ENCODE assay signal across 8 mouse cellular contexts in genomic region chr16:21881181-21881580, GRCm38 (mm10).
A peak's percentile ranks its signal among the peaks of the same experiment; 100 is the strongest.
DNase-seq lines count a peak whose midpoint lies in the region; ATAC-seq lines count a peak whose summit lies in the region.

No protein-coding gene starts in this region.

- peak; percentile 67; the same call in 1 of the 2 replicates for ATAC-seq in forebrain, embryonic 12.5 days (ENCODE audit: low FRiP score)
- no peak for ATAC-seq in forebrain, embryonic 11.5 days (replicated peaks; ENCODE audit: low FRiP score)
- peak; percentile 27; the same call in 1 of the 2 replicates for ATAC-seq in neural tube, embryonic 11.5 days (ENCODE audit: insufficient read depth, low FRiP score, low TSS enrichment)
- peak; percentile 77 for ATAC-seq in hindbrain, embryonic 16.5 days
- peak; percentile 40 for ATAC-seq in neural tube, embryonic 15.5 days (ENCODE audit: low FRiP score)

- H3K36me3 ChIP-seq in forebrain, embryonic 12.5 days (replicated peaks): no peaks in the 10 kb centered on the region
- no peaks in the 10 kb centered on the region for H3K36me3 ChIP-seq in forebrain, embryonic 11.5 days (ENCODE audit: control insufficient read depth, insufficient read depth, low read length)
- H3K36me3 ChIP-seq in neural tube, embryonic 11.5 days (ENCODE audit: control insufficient read depth, insufficient read depth, low read length): no peaks in the 10 kb centered on the region
- H3K36me3 ChIP-seq in hindbrain, embryonic 16.5 days (ENCODE audit: control insufficient read depth, insufficient read depth, low read length): no peaks in the 10 kb centered on the region
- no peaks in the 10 kb centered on the region for H3K36me3 ChIP-seq in neural tube, embryonic 15.5 days

- no peak overlapping the region for H3K4me2 ChIP-seq in forebrain, embryonic 12.5 days
- no peak overlapping the region for H3K4me2 ChIP-seq in forebrain, embryonic 11.5 days (ENCODE audit: low read depth, low read length, severe bottlenecking)
- H3K4me2 ChIP-seq in neural tube, embryonic 11.5 days (ENCODE audit: low read depth): no peak overlapping the region
- H3K4me2 ChIP-seq in hindbrain, embryonic 16.5 days (ENCODE audit: low read length): no peak overlapping the region
- H3K4me2 ChIP-seq in neural tube, embryonic 15.5 days: peak overlapping the region; percentile 15; the same call in 1 of the 2 replicates

- WGBS in forebrain, embryonic 12.5 days: 37% methylated on average over 6 of the region's 6 CpGs
- 53% methylated on average over 6 of the region's 6 CpGs for WGBS in forebrain, embryonic 11.5 days
- WGBS in neural tube, embryonic 11.5 days: 67% methylated on average over 6 of the region's 6 CpGs
- WGBS in hindbrain, embryonic 16.5 days: 13% methylated on average over 6 of the region's 6 CpGs
- WGBS in neural tube, embryonic 15.5 days: 20% methylated on average over 6 of the region's 6 CpGs

- no peaks in the 10 kb centered on the region for H3K27me3 ChIP-seq in forebrain, embryonic 12.5 days
- no peaks in the 10 kb centered on the region for H3K27me3 ChIP-seq in forebrain, embryonic 11.5 days (ENCODE audit: control insufficient read depth, insufficient read depth, low read length)
- H3K27me3 ChIP-seq in neural tube, embryonic 11.5 days (ENCODE audit: control insufficient read depth, insufficient read depth, low read length): no peaks in the 10 kb centered on the region
- no peaks in the 10 kb centered on the region for H3K27me3 ChIP-seq in hindbrain, embryonic 16.5 days (replicated peaks; ENCODE audit: control insufficient read depth, insufficient read depth, low read length)
- H3K27me3 ChIP-seq in neural tube, embryonic 15.5 days (replicated peaks): no peaks in the 10 kb centered on the region

- peak overlapping the region; percentile 84 for H3K27ac ChIP-seq in forebrain, embryonic 12.5 days
- no peak overlapping the region for H3K27ac ChIP-seq in forebrain, embryonic 11.5 days (ENCODE audit: low read depth, low read length)
- no peak overlapping the region for H3K27ac ChIP-seq in neural tube, embryonic 11.5 days (ENCODE audit: low read depth, low read length)
- peak overlapping the region; percentile 24 for H3K27ac ChIP-seq in hindbrain, embryonic 16.5 days (ENCODE audit: low read depth, low read length)
- H3K27ac ChIP-seq in neural tube, embryonic 15.5 days (replicated peaks): peak overlapping the region; percentile 80

- no peak for DNase-seq in forebrain, embryonic 11.5 days (ENCODE audit: low spot score)
- DNase-seq in neural tube, embryonic 11.5 days (ENCODE audit: low spot score): no peak
- DNase-seq in neural tube, embryonic 10.5 days (ENCODE audit: extremely low spot score, low spot score): no peak
- DNase-seq in gastrocnemius, adult 18-20 months (ENCODE audit: low spot score): no peak
- no peak for DNase-seq in testis, postnatal 14 days (ENCODE audit: low spot score)

- peaks cover 23% of the 10 kb centered on the region for H3K4me1 ChIP-seq in forebrain, embryonic 12.5 days
- no peaks in the 10 kb centered on the region; the same call in 1 of the 2 replicates for H3K4me1 ChIP-seq in forebrain, embryonic 11.5 days (replicated peaks; ENCODE audit: control insufficient read depth, insufficient read depth, low read length)
- no peaks in the 10 kb centered on the region for H3K4me1 ChIP-seq in neural tube, embryonic 11.5 days (ENCODE audit: control insufficient read depth, insufficient read depth, low read length)
- peaks cover 6% of the 10 kb centered on the region for H3K4me1 ChIP-seq in hindbrain, embryonic 16.5 days (ENCODE audit: control insufficient read depth, insufficient read depth, low read depth, low read length)
- H3K4me1 ChIP-seq in neural tube, embryonic 15.5 days: peaks cover 38% of the 10 kb centered on the region

- no peak overlapping the region for H3K4me3 ChIP-seq in forebrain, embryonic 12.5 days (replicated peaks)
- H3K4me3 ChIP-seq in forebrain, embryonic 11.5 days (ENCODE audit: low read depth, low read length): no peak overlapping the region
- H3K4me3 ChIP-seq in neural tube, embryonic 11.5 days (ENCODE audit: low read depth, low read length): no peak overlapping the region
- no peak overlapping the region for H3K4me3 ChIP-seq in hindbrain, embryonic 16.5 days (ENCODE audit: low read length)
- no peak overlapping the region for H3K4me3 ChIP-seq in neural tube, embryonic 15.5 days (replicated peaks)

- H3K9ac ChIP-seq in forebrain, embryonic 12.5 days: no peak overlapping the region
- no peak overlapping the region for H3K9ac ChIP-seq in forebrain, embryonic 11.5 days (ENCODE audit: low read length)
- no peak overlapping the region for H3K9ac ChIP-seq in neural tube, embryonic 11.5 days (ENCODE audit: low read length)
- no peak overlapping the region for H3K9ac ChIP-seq in hindbrain, embryonic 16.5 days (ENCODE audit: low read depth, low read length)
- no peak overlapping the region for H3K9ac ChIP-seq in neural tube, embryonic 15.5 days (replicated peaks)

- no peaks in the 10 kb centered on the region for H3K9me3 ChIP-seq in forebrain, embryonic 12.5 days
- H3K9me3 ChIP-seq in forebrain, embryonic 11.5 days (ENCODE audit: control insufficient read depth, low read length): no peaks in the 10 kb centered on the region
- no peaks in the 10 kb centered on the region for H3K9me3 ChIP-seq in neural tube, embryonic 11.5 days (ENCODE audit: control insufficient read depth, low read length)
- no peaks in the 10 kb centered on the region for H3K9me3 ChIP-seq in hindbrain, embryonic 16.5 days (ENCODE audit: control insufficient read depth, low read length)
- H3K9me3 ChIP-seq in neural tube, embryonic 15.5 days (replicated peaks): no peaks in the 10 kb centered on the region

Comparison
In these comparisons a context has a peak if more than half of its experiments do, and no peak if none do; other contexts are left out.
1. H3K27ac ChIP-seq: peak in forebrain, embryonic 12.5 days (single experiment), hindbrain, embryonic 16.5 days (single experiment) and neural tube, embryonic 15.5 days (single experiment); none in forebrain, embryonic 11.5 days (single experiment) and neural tube, embryonic 11.5 days (single experiment).